Mouse (Mus musculus) heart, adult 2 months (tissue): ENCODE measurements around the gene Nhsl1. TPM values are rescaled to one million over a fixed set of nuclear protein-coding genes. Genes with fewer than 3 reads are reported as not detected.

Experiments used
- DNase-seq, 2 experiments: peaks; one replicate each; pipeline ENCODE4 v3.0.0; 2021
- H3K27ac ChIP-seq: fragments of 200-600 bp; 2 replicates; pipeline ENCODE4 v1.8.1; 2022
- H3K27me3 ChIP-seq: fragments of 200-500 bp; 2 replicates; pipeline ENCODE4 v1.6.1; 2012; ENCODE audit warnings: mild to moderate bottlenecking, low read length, inconsistent platforms, mixed read lengths; ENCODE audit not compliant: control insufficient read depth, insufficient read depth
- H3K36me3 ChIP-seq: fragments of 200-500 bp; 2 replicates; pipeline ENCODE4 v1.6.1; 2012; ENCODE audit warnings: low read length, inconsistent platforms; ENCODE audit not compliant: control insufficient read depth, insufficient read depth
- H3K4me1 ChIP-seq: fragments of 200-500 bp; 2 replicates; pipeline ENCODE4 v1.6.1; 2011; ENCODE audit warnings: low read length; ENCODE audit not compliant: control insufficient read depth, insufficient read depth
- H3K4me3 ChIP-seq: fragments of 200-600 bp; 2 replicates; pipeline ENCODE4 v1.8.1; 2022
- H3K79me2 ChIP-seq: fragments of 200-500 bp; replicated peaks from 2 replicates; pipeline ENCODE4 v1.6.1; 2012; ENCODE audit warnings: mild to moderate bottlenecking, inconsistent platforms, low read length, moderate library complexity, mixed read lengths; ENCODE audit not compliant: control insufficient read depth, insufficient read depth
- H3K9ac ChIP-seq: fragments of 200-500 bp; 2 replicates; pipeline ENCODE4 v1.6.1; 2012; ENCODE audit warnings: low read depth, mild to moderate bottlenecking, control low read depth, inconsistent platforms, low read length, mixed read lengths
- CTCF ChIP-seq: fragments of 200-600 bp; IDR thresholded peaks from 2 replicates; pipeline ENCODE4 v1.8.1; 2022; ENCODE audit warnings: antibody characterized with exemption, mild to moderate bottlenecking, moderate library complexity
- EP300 ChIP-seq: fragments of 200-500 bp; IDR thresholded peaks from 2 replicates; pipeline ENCODE4 v1.6.1; 2011; ENCODE audit warnings: low read depth, low read length, control low read depth; ENCODE audit not compliant: insufficient read depth
- POLR2A ChIP-seq: fragments of 200-500 bp; IDR thresholded peaks from 2 replicates; pipeline ENCODE4 v1.6.1; 2011; ENCODE audit warnings: mild to moderate bottlenecking, low read depth, low read length, control low read depth; ENCODE audit not compliant: insufficient read depth
- WGBS: fragments of 180-500 bp; shearing (Covaris S2); methylation state at CpG from one replicate; pipeline ENCODE4 v1.1.7; 2018; 5-methylcytosine and 5-hydroxymethylcytosine counted together
- intact Hi-C: fragments of 180-260 bp; cut with DNase I; formaldehyde crosslinking; loops from one replicate; pipeline ENCODE4 v1.15.1; 2025
- polyA plus RNA-seq: library from polyadenylated mRNA; depleted of rRNA; stranded (reverse); fragments of >200 nt; gene quantifications from 2 replicates; pipeline ENCODE4 v1.2.3, GENCODE M21; 2012
- total RNA-seq, 2 experiments: library from RNA; stranded (reverse); gene quantifications; 2 replicates each; pipeline ENCODE4 v1.2.3; 2021

The Nhsl1 gene
- total and polyA plus RNA-seq, 3 experiments: 6.8 to 17.4 (median 15.8) TPM

- TF ChIP-seq POLR2A (no peak), CTCF (no peak), EP300 (no peak)
- peaks cover 4% of the 10 kb centered on the region; the same call in 1 of the 2 replicates for H3K79me2 ChIP-seq
- no peak overlapping the region for H3K27ac ChIP-seq
- WGBS: 81% methylated on average over 10 of the region's 10 CpGs
- no peaks in the 10 kb centered on the region for H3K27me3 ChIP-seq
- no peak for DNase-seq
- peaks cover 9% of the 10 kb centered on the region for H3K4me1 ChIP-seq
- H3K36me3 ChIP-seq: no peaks in the 10 kb centered on the region; the same call in 1 of the 2 replicates
- no peak overlapping the region for H3K9ac ChIP-seq
- intact Hi-C loops: loop anchor here (5.0 kb wide), 1 partner anchor 42 kb away; no protein-coding TSS in a partner anchor
- no peak overlapping the region for H3K4me3 ChIP-seq
Measured at GRCm38 (mm10) chr10:18455301-18455920, 136.6 kb downstream of the Nhsl1 start.

- Histone ChIP-seq H3K79me2 (peaks cover 4% of the 10 kb centered on the region; the same call in 1 of the 2 replicates), H3K36me3 (no peaks in the 10 kb centered on the region), H3K4me3 (no peak overlapping the region), H3K27me3 (no peaks in the 10 kb centered on the region), H3K27ac (no peak overlapping the region), H3K4me1 (peaks cover 9% of the 10 kb centered on the region), H3K9ac (no peak overlapping the region)
- WGBS: 79% methylated on average over 8 of the region's 8 CpGs
- intact Hi-C loops: loop anchor here (5.0 kb wide), 1 partner anchor 39 kb away; no protein-coding TSS in a partner anchor
- TF ChIP-seq POLR2A: no peak
- TF ChIP-seq CTCF: no peak
- TF ChIP-seq EP300: no peak
- DNase-seq: no peak
Measured at GRCm38 (mm10) chr10:18457808-18458475, 139.2 kb downstream of the Nhsl1 start.

- 88% methylated on average over 13 of the region's 13 CpGs for WGBS
- H3K4me3 ChIP-seq: no peak overlapping the region
Measured at GRCm38 (mm10) chr10:18461336-18461735, 142.6 kb downstream of the Nhsl1 start.

GRCm38 (mm10) chr10:18463071-18463841, 144.5 kb downstream of the Nhsl1 start:
- intact Hi-C loops: no loop called here
- H3K4me1 ChIP-seq: peaks cover 1% of the 10 kb centered on the region; the same call in 1 of the 2 replicates
- H3K79me2 ChIP-seq: peaks cover 4% of the 10 kb centered on the region
- no peak for TF ChIP-seq POLR2A
- TF ChIP-seq CTCF: no peak
- TF ChIP-seq EP300: no peak
- 71% methylated on average over 23 of the region's 23 CpGs for WGBS
- DNase-seq: no peak
- no peak overlapping the region for H3K9ac ChIP-seq
- no peaks in the 10 kb centered on the region for H3K27me3 ChIP-seq
- no peak overlapping the region for H3K27ac ChIP-seq
- H3K4me3 ChIP-seq: no peak overlapping the region
- H3K36me3 ChIP-seq: no peaks in the 10 kb centered on the region

More at GRCm38 (mm10) chr10:18461336-18461735, 142.6 kb downstream of the Nhsl1 start:
- Histone ChIP-seq H3K27me3 (no peaks in the 10 kb centered on the region), H3K79me2 (peaks cover 2% of the 10 kb centered on the region; the same call in 1 of the 2 replicates), H3K4me1 (no peaks in the 10 kb centered on the region), H3K9ac (no peak overlapping the region), H3K36me3 (no peaks in the 10 kb centered on the region), H3K27ac (no peak overlapping the region)
- no peak for DNase-seq
- TF ChIP-seq EP300 (no peak), POLR2A (no peak), CTCF (no peak)
- intact Hi-C loops: no loop called here

- peaks cover 8% of the 10 kb centered on the region for H3K4me1 ChIP-seq
Measured at GRCm38 (mm10) chr10:18468396-18468795, 149.6 kb downstream of the Nhsl1 start.

More at GRCm38 (mm10) chr10:18468396-18468795, 149.6 kb downstream of the Nhsl1 start:
- Histone ChIP-seq H3K79me2 (peaks cover 4% of the 10 kb centered on the region), H3K27ac (no peak overlapping the region), H3K27me3 (no peaks in the 10 kb centered on the region), H3K4me3 (no peak overlapping the region), H3K36me3 (no peaks in the 10 kb centered on the region), H3K9ac (no peak overlapping the region)
- TF ChIP-seq CTCF: no peak
- no peak for TF ChIP-seq EP300
- no peak for TF ChIP-seq POLR2A
- DNase-seq: no peak
- 50% methylated on average over 4 of the region's 4 CpGs for WGBS
- intact Hi-C loops: no loop called here
